Mouse (Mus musculus): ENCODE results near the gene Tnfrsf8.
"Not testable (repeated sequence)": the region's sequence is repeated elsewhere in the genome, so short reads cannot be mapped to it uniquely, and the experiment has no call there.

The Tnfrsf8 gene

DNA sequence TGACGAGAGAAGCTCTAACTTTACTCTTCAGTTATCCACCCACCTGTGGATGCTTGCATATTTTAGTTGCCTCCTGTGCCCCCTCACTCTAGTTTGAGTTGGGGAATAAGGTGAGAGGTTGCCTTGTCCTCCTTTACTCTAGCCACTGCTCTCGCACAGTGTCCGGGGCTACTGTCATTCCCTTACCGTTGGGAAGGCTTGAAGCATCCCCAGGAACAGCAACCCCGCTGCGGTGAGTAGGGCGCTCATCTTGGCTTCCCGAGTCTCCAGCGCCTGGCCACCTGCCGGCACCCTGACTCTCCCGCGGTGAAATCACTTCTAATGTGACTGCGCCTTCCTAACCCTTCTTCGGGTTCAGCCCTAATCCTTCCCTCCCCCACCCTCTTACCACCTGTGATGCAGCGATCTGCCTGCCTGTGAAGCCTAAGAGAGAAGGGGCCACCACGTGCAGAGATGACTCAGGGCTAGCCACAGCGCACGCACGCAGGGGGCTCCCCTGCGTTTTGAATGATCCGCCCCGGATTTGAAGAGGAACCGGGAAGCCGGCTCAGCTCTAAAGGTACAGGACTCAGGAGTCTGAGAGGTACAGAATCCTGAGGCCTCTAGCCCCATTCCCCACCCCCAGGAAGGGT is at the start of gene Tnfrsf8:
Gene Tnfrsf8, minus strand, starts transcription at position 329 of the 632 bp plus-strand sequence.
- no peak for DNase-seq (ENCODE audit: low read depth, low spot score)

DNA sequence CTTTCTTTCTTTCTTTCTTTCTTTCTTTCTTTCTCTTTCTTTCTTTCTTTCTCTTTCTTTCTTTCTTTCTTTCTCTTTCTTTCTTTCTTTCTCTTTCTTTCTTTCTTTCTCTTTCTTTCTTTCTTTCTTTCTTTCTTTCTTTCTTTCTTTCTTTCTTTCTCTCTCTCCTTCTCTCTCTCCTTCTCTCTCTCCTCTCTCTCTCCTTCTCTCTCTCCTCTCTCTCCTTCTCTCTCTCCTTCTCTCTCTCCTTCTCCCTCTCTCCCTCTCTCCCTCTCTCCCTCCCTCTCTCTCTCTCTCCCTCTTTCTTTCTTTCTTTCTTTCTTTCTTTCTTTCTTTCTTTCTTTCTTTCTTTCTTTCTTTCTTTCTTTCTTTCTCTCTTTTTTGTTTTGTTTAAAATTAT is 46.7 kb upstream of the Tnfrsf8 start:
- not testable (repeated sequence) for DNase-seq (ENCODE audit: low read depth, low spot score)

DNA sequence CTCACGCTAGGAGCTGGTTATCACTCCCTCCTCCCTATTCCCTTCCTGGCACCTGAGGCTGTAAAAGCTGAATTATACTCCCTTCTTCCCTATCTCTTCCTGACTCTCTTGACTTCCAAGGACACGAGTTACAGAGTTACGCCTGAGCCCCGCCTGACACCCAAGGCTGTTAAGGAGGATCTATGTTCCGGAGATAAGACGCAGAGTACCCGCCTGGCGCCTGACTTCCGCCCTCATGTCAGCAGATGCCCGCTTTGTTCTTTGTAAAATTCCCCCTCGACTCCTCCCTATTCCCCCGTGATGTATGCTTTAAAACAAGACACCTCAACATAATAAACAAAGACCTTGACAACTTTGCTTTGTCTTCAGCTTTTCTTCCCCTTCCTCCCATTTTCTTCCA is 46.1 kb upstream of the Tnfrsf8 start:
- DNase-seq (ENCODE audit: low read depth, low spot score) = no peak

DNA sequence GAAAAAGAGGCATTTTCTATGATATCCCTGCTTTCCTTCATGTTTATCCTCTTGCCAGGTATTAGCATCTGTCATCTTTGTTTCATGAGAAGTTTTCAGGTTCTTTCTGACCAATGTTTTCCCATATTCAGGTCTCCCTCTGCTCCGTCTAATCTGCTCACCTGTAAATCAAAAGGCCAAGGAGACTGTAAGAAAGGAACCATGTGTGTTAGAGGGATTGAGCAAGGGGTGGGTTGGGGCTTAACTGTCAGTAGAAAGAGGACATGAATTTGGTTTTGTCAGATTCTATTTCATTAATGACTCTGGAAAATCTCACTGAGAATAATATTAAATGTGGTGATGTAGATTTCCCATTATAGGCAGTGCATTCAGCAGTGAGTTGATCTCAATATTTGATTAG is 45.6 kb upstream of the Tnfrsf8 start:
- DNase-seq (ENCODE audit: low read depth, low spot score) = no peak

DNA sequence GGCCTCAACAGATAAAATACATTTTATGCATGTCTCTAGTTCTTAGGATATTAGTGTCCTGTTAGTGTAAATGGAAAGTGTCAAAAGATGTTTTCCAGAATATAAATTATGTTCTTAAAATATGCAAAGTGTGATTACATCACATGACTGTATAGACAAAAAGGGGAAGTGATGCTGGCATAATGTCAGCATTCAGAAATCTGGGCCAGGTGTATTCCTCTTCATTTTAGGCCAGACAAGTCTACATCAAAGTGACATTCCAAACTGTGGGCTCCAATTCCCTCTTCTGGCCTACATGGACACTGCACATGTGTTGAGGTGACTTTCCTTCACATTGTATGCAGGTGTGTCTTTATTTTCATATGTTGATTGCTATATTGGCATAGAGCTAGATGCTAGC is 41.3 kb upstream of the Tnfrsf8 start:
- no peak for DNase-seq (ENCODE audit: low read depth, low spot score)

DNA sequence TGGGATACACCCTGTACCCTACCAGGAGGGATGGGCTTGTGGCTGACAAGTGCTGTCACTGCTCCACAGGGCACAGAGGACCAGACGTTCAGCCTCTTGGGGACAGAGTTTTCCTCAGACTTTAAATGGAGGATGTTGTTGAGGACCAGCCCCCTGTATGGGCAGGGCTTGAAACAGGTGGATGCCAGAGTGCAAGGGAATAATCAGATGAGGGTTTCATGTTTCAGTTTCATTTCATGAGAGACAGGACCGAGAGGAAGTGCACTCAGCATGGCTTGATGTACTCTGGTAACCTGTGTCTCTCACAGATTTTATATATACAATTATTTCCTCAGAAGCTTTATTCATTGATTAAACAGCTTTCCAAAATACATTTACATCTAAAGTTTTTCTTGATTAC is 38.9 kb upstream of the Tnfrsf8 start:
- DNase-seq (ENCODE audit: low read depth, low spot score) = no peak

DNA sequence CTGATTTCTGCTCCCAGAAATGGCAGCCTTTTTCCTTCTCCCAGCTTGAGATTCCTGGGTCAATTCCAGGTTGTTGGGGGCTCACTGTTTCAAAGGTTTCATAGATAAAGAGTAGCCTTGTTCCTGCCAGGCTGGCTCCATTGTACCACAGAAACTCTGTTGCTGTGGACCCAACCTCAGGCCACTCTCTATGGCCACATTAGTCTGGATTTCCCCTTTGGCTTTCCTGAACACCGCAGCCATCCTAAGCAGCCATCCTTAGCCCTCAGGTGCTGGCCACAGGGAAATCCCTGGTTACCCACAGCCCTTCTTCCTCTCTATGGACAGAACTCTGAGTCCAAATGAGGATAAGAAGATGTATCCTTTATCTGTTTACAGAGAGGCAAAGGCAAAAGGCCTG is 30.0 kb upstream of the Tnfrsf8 start:
- no peak for DNase-seq (ENCODE audit: low read depth, low spot score)

DNA sequence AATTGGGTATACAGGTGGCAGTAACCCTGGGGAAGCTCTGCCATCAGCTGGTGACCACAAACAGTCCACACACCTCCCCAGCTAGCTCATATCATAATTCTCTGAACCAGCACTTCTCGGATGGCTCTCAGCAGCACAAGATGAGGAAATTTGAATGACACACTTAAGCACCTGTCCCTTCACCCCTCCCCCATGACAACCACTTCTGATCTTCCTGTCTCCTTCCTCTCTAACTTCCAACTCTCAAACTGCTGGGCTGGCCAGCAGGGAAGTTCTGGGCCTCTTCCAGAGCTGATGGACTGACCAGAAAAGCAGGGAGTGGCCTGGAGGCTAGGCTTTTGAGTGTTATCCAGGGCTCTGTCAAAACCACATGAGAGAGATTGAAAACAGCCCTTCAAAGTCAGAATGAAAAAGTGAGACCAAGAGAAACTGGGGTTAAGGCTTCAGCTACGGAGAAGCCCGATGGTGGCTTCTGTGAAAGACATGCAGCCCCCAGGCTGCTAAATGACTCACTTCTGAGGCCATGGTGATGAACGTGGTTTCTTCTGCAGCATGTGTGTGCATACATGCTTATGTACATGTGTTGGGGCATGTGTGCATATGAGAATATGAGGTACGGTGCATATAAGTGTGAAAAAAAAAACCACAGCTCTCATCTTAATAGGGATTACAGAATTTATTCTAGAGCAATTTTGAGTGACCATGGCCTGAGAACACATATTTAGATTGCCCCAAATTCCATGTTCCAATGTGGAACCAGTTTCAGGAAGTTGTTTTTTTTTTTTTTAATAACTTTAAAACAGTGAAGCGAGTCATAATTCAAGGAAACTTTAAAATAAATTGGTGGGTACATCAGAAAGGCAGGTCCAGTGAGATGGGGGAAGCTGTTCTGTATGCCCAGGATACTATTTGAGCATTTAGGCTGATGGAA is 27.2 kb upstream of the Tnfrsf8 start:
- no peak for DNase-seq (ENCODE audit: low read depth, low spot score)

DNA sequence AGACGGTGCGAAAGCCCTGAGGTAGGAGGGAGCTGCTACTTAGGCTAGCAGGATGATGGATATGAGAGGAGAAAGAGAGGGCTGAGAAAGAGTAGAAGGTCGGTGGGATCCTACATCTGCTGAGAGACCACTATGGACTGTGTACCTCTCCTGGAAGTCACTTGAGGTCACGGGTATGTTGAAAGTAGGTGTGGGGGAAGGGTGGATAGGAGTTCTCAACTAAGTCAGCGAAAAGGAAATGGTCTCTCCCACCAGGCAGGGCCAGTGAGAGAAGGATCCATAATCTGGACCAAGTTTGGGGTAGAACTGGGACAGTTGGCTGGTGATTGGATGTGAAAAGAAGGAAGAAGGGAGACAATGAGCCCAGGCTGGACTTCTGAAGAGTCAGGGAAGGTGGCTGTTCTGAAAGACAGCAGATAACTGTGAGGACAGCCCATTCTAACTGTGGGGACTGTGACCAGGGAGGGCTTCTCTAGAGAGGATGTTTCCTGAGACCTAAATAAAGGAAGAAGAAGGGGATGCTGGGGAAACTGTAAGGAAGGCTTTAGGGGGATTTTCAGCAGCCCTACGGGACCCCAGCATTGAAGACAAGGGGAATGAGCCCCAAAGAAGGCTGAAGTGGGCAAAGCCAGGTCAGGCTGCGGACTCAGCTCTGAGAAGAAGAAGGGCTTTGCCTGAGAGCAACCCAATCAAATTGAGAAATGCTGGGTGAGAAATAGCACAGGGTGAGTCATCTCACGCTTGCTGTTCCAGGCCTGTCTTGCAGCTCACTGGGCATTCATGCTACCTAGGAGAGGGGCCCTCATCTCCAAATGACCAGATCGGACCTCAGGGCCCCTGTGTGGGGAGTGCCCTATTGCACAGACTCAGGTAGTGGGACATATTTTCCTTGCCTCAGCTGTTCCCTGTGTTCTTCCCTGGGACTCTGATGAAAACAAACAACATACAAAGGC is 23.2 kb upstream of the Tnfrsf8 start:
- peak; percentile 8 for DNase-seq (ENCODE audit: low read depth, low spot score)

DNA sequence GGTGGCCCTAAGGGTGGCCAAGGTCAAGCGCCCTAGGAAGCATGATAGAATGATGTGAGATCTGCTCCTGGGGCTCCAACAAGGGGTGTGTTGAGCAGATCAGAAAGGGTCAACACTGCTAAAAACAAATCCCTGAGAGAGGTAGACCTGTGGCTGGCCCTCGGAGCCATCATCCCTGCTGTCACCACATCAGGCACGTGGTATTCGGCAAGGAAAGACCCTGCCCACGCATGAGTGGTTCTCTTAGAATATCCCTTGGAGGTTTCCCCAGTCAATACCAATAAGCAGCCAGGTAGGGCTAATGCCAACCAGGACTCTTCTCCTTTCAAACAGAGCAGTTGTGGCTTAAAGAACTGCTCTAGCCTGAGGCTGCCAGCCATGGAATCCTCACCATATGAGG is 21.6 kb upstream of the Tnfrsf8 start:
- no peak for DNase-seq (ENCODE audit: low read depth, low spot score)

DNA sequence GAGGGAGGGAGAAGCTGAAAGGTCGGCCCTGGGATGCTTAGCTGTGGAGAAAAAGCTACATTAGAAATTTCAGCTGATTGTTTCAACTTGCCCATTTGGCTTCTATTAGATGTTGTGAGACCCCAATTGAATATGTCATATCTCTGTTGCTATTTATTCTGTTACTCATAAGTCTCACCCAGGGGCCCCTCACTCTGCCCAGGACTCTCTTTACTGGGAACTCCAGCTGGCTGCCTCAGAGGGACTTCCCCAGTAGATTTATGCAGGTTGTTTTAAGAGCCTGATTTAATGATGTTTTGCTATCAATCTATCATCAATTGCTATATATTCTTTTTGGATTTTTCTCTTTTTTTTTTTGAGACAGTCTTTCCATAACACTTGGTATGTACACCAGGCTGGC is 21.1 kb upstream of the Tnfrsf8 start:
- DNase-seq (ENCODE audit: low read depth, low spot score) = no peak

DNA sequence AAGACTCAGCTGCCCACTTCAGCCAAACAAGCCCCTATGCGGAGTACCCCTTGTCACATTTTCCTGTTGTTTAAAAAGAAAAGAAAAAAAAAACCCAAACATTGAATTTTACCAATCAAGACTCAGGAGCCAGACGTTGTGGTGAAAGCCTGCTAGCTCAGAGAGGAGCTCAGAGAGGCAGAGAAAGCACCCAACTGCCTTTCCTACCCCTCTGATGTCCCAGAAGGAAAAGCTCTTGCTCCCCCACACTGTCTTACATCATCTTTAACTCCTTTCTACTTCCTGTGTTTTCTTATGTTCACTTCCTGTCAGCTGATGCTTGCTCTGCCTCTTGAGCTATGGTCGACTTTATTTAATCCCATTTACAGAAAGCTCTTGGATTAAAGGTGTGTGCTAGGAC is 8.7 kb upstream of the Tnfrsf8 start:
- DNase-seq (ENCODE audit: low read depth, low spot score) = peak; percentile 17

DNA sequence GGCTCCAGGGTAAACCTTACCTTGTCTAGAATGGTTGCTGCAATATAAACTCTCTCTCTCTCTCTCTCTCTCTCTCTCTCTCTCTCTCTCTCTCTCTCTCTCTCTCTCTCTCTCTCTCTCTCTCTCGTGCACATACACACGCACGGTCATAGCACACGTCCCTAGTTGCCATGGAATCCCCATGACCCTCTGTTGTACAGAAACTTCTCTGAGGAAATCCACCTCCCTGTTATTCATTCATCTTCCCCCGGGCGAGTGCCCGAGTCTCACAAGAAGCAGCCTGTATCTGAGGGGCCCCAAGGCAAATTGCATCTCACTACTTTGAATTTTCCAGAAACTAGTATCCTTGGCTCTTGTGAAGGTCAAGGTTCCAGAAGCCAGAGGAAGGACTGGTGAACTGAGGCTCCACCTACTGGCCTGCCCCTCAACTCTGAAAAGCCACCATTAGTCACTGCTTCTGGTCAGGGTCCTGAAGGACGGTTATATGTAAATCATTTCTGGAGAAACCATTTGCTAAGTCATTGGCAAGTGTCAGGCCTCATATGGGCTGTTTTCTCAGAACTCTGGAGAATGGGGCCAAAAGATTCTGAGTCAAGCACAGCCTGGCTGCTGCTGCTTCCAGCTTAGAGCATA is 8.1 kb upstream of the Tnfrsf8 start:
- DNase-seq (ENCODE audit: low read depth, low spot score) = peak; percentile 42

DNA sequence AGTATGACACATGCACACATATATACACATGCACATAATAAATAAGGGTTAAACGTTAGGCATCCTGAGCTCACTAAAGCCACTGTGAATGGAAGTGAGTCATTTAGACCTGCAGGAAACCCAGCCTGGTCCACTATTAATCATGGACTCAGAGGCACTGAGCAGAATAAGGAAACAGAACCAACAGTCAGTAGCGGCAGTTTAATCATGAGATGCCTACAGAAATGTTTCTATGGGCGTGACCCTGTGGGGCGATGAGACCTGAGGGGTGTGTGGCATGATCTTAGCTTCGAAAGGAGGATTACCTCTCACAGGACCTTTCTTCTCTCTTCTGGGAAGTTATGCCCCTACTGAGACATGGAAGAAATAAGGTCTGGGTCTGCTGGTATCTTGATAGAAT is 7.2 kb upstream of the Tnfrsf8 start:
- peak; percentile 37 for DNase-seq (ENCODE audit: low read depth, low spot score)

DNA sequence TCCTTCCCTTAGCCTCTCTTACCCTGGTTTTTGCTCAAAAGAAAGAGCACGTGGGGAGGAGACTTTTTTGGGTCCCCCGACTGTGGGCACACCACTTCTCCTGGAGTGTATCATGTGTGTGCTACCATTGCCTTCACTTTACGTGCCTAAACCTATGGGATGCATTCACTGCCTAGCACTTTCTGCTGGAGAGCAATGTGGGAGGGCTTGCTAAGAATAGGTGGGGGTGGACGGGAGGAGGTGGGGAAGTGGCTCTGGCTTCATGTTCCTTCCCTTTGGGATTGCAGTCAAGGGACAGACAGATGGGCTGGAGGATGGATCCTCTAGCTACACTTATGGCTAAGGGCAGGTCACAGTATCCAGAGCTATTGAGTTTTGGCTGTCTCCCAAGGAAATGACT is 5.7 kb upstream of the Tnfrsf8 start:
- DNase-seq (ENCODE audit: low read depth, low spot score) = no peak

DNA sequence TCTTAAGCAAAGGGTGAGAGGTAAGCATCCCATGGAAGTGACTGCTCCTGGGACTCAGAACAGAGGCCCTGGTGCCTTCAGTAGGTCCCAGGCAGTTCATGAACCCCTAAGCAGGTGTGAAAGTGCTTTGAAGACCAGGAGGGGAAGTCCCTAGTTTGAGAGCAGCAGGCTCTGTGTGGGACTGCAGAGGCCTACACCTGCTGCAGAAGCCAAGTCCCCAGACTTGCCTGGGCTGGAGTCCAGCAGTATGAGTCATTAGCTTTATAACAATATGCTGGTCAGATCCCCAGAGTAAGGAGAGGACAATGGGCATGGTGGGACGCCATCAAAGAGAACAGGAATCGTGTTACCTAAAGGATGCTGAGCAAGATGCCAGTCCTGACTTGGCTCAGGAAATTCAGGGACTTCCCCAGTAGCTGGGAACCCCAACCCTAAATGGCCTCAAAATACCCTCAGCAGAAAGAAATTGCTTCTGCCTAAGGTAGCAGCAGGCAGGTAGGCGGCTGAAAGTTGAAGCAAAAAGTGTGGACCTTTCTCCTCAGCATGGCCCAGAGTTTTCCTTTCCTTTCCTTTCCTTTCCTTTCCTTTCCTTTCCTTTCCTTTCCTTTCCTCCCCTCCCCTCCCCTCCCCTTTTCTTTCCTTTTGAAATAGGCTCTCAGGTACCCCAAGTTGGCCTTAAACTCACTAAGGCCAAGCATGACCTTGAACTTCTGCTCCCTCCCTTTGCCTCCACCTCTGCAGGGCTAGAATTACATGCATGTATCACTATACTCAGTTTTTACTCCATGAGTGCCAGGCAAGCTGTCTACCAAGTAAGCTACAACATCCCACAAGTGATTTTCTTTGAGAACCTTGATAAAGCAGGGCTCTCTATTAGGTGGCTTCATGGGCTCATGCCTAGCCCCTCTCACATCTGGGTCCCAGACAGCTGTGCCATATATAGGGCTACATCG is 4.6 kb upstream of the Tnfrsf8 start:
- DNase-seq (ENCODE audit: low read depth, low spot score) = peak; percentile 83

DNA sequence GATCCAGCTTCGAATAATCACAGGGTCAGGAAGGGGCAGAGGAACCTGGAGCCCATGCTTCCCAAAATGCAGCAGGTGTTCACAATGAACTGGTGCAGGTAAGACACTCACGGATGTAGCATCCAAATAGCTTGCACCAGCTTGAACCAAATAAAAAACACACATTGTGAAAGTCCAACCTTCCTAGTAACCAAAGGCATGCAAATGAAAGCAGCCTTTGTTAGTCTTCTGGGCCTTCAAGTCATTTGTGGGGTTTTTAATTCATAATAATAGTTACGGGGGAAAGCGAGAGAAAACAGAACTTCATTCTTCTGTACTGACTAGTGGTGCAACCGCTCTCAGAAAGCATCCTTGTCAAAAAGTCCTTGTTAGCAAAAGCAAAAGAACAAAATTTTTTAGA is 1.7 kb upstream of the Tnfrsf8 start:
- DNase-seq (ENCODE audit: low read depth, low spot score) = no peak

DNA sequence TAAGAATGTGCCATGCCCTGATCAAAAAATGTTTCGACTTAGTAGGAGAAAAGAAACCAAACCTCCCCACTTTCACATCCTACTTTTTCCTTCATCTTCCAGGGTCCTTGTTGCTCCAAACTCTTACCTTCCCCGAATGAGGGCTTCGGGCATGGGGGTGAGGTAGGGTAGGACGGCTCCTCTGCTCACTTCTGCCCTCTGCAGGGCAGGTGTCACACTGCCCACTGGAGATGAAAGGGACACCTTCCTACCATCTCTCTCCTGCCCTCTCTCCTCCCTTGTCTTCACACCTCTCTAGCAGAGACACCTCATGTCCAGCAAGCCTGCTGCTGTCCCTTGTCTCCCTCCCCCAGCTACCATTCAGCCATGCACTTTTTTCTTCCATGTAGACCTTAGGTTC is 998 bp downstream of the Tnfrsf8 start:
- no peak for DNase-seq (ENCODE audit: low read depth, low spot score)

DNA sequence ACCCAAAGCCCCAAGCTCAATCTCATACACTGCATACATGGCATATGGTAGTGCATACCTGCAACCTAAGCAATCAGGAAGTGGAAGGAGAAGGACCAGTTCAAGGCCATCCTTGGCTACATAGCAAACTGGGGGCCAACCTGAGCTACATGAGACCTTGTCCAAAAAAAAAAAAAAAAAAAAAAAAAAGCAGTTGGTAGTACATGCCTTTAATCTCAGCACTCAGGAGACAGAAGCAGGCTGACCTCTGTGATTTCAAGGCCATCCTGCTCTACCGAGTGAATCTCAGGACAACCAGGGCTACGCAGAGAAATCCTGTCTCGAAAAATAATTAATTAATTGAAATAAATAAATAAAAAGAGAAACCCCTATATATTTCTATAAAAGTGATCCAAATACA is 1.7 kb downstream of the Tnfrsf8 start:
- DNase-seq (ENCODE audit: low read depth, low spot score) = no peak

DNA sequence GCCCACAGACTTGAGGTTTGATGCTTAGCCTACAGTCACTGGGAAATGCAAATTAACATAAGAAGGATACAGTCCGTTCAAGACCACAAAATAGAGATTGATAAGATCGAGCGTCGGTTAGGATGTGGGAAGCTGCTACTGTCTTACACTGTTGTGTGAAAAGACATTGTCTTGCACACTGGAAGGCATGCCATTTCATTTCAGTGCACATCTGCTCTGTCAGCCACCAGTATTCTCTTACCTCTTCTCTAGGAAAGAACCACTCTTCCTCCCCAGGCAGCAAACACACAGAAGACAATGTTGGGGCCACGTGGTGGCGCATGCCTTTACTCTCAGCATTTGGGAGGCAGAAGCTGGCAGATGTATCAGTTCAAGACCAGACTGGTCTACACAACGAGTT is 2.4 kb downstream of the Tnfrsf8 start:
- DNase-seq (ENCODE audit: low read depth, low spot score) = no peak

Data from 3T3-L1 (cell line).